Mouse (Mus musculus): ENCODE data around the gene Gm9837. TPM values are rescaled to one million over a fixed set of nuclear protein-coding genes. Genes with fewer than 3 reads are reported as not detected.

Gene Gm9837
- polyA plus RNA-seq, 1 experiment from 2014 or later: not detected

DNA sequence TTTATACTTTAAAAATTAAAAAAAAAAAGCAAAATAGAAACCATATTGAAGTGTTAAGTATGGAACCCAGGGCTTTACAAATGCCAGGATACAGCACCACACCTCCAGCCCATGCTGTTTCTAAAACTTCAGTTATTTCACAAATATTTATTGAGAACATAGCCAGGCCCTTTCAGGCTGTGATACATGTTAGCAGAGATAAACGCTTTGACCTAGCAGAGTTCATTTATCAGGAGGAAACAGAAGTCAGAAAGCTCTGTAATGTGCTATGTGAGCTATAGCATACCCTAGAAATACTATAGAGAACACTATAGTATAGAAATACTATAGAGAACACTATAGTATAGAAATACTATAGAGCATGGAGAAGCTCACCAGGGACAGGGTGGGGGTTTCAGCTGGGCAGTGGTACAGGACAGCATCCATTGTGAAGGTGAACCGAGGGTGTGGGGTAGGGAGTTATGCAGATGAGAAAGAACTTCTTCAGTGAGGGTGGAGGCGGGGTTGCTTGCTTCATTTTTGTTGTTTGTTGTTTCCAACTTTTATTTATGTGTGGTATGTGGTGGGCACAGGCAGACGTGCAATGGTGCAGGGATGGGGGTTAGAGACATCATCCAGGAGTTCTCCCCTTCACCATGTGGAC, 10.9 kb upstream of the Gm9837 start:
- Histone ChIP-seq H3K36me3 (ENCODE audit: control insufficient read depth, insufficient read depth) (no peaks in the 10 kb centered on the region), H3K27ac (ENCODE audit: low read depth, low read length) (no peak overlapping the region), H3K4me2 (replicated peaks; ENCODE audit: low read depth) (no peak overlapping the region), H3K4me1 (replicated peaks; ENCODE audit: control insufficient read depth, insufficient read depth, low read length) (no peaks in the 10 kb centered on the region), H3K9ac (ENCODE audit: low read depth, low read length) (no peak overlapping the region), H3K9me3 (ENCODE audit: control insufficient read depth) (no peaks in the 10 kb centered on the region), H3K4me3 (ENCODE audit: low read depth, low read length) (no peak overlapping the region), H3K27me3 (replicated peaks; ENCODE audit: control insufficient read depth, insufficient read depth, low read length) (peaks cover 38% of the 10 kb centered on the region)
- no peak for TF ChIP-seq CTCF (IDR thresholded peaks at IDR 0.05; ENCODE audit: low read depth)
- no peak for ATAC-seq
- 75% methylated on average over 4 of the region's 4 CpGs for WGBS

DNA sequence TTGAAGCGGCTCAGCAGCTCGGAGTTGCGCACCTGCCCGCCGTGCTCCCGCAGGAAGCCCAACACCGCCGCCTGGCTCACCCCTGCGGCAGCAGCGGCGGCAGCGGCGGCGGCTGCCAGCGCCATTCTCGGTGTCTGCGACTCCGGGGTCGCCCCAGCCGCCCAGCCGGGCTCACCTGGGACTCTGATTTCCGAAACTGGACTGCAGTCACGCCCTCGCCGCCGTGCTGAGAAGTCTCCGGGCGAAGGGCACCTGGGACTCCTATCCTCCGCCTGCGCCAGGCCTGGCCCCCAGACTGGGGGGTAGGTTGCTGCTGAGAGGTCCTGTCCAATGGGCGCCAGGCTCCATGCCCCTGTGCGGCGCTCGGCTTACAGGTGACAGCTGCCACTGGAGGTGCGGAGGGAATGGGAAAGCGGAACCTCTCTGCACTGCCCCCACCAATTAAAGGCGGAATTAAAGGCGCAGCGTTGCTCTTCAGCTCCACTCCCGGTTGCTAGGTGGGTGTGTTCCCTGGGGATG, 9.6 kb upstream of the Gm9837 start, which contains the start of the genes Gm9945 and Sowaha:
Gene Gm9945, plus strand, starts transcription at position 384 of the 519 bp plus-strand sequence.
Gene Sowaha, minus strand, starts transcription at position 492 of the 519 bp plus-strand sequence.
- peak; percentile 81 for ATAC-seq
- Histone ChIP-seq H3K27me3 (replicated peaks; ENCODE audit: control insufficient read depth, insufficient read depth, low read length) (peaks cover 51% of the 10 kb centered on the region), H3K36me3 (ENCODE audit: control insufficient read depth, insufficient read depth) (no peaks in the 10 kb centered on the region), H3K4me3 (ENCODE audit: low read depth, low read length) (peak within 1 kb of the TSS; percentile 53), H3K9me3 (ENCODE audit: control insufficient read depth) (no peaks in the 10 kb centered on the region), H3K9ac (ENCODE audit: low read depth, low read length) (peak within 1 kb of the TSS; percentile 40; the same call in 1 of the 2 replicates), H3K4me1 (replicated peaks; ENCODE audit: control insufficient read depth, insufficient read depth, low read length) (no peaks in the 10 kb centered on the region), H3K27ac (ENCODE audit: low read depth, low read length) (no peak within 1 kb of the TSS), H3K4me2 (replicated peaks; ENCODE audit: low read depth) (peak within 1 kb of the TSS; percentile 66)
- 2% methylated on average over 40 of the region's 40 CpGs for WGBS
- TF ChIP-seq CTCF (IDR thresholded peaks at IDR 0.05; ENCODE audit: low read depth): peak; percentile 29

DNA sequence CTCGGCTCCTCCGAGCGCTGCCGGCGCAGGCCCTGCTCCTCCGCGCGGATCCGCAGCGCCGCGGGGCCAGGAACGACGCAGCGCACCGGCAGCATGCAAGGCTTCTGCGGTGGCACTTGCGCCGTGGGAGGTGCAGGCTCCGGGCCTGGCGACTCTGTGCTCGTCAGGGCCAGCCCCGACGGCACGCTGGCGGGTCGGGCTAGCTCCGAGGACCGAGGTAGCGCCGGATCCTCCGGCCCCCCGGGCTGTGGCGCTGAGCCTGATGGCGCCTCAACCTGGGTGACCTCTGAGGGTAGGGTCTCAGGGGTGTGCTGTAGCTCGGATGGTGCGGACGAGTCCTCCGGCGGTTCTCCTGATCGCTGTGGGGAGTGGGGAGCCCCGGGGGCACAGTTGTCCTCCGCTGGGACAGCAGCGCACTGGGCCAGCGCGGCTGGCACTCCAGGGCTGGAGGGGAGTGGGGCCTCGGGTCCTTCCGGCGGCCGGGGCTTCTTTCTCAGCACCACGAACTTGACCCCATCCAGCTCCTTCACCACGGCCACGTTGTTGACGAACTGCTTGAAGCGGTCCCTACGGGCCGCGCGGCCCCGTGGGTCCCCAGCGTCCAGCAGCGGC, 9.0 kb upstream of the Gm9837 start:
- Histone ChIP-seq H3K4me2 (replicated peaks; ENCODE audit: low read depth) (peak overlapping the region; percentile 66), H3K36me3 (ENCODE audit: control insufficient read depth, insufficient read depth) (no peaks in the 10 kb centered on the region), H3K9ac (ENCODE audit: low read depth, low read length) (peak overlapping the region; percentile 40; the same call in 1 of the 2 replicates), H3K27me3 (replicated peaks; ENCODE audit: control insufficient read depth, insufficient read depth, low read length) (peaks cover 56% of the 10 kb centered on the region), H3K4me1 (replicated peaks; ENCODE audit: control insufficient read depth, insufficient read depth, low read length) (no peaks in the 10 kb centered on the region), H3K9me3 (ENCODE audit: control insufficient read depth) (no peaks in the 10 kb centered on the region), H3K27ac (ENCODE audit: low read depth, low read length) (no peak overlapping the region), H3K4me3 (ENCODE audit: low read depth, low read length) (peak overlapping the region; percentile 53)
- no peak for TF ChIP-seq CTCF (IDR thresholded peaks at IDR 0.05; ENCODE audit: low read depth)
- WGBS: 2% methylated on average over 62 of the region's 62 CpGs
- ATAC-seq: peak; percentile 4

DNA sequence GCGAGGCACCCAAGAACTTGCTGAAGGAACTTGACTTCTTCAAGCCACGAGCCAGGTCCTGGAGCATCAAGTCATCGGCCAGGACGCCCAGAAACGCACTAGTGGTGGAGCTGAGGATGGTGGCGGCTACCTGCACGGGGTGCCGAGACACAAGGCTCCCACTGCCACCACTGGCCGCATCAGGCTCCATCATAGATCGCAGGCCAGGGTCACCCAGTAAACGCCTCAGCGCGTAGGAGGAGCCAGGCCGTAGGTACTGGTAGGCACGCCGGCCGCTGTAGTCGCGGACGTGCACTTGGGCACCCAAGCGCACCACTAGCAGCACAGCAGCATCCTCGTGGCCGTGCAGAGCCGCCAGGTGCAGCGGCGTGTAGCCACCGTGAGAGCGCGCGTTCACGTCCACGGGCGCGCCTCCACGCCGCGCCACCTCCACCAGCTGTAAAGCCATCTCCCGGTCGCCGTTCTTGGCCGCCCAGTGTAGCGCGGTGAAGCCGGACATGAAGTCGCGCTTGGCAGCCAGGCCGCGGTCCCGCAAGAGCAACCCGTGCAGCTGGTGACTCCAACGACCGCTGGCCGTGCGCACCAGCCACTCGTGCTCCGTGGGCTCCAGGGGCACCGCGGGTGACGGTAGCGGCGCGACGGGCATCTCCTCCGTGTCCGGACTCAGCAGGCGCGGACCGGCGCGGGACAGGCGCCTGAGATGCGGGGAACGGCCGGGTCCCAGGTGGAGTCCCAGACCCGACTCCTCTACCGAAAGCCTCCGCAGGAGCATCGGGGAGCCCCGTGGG, 8.3 kb upstream of the Gm9837 start:
- Histone ChIP-seq H3K4me2 (replicated peaks; ENCODE audit: low read depth) (peak overlapping the region; percentile 66), H3K27me3 (replicated peaks; ENCODE audit: control insufficient read depth, insufficient read depth, low read length) (peaks cover 60% of the 10 kb centered on the region)
- 7% methylated on average over 75 of the region's 79 CpGs for WGBS

DNA sequence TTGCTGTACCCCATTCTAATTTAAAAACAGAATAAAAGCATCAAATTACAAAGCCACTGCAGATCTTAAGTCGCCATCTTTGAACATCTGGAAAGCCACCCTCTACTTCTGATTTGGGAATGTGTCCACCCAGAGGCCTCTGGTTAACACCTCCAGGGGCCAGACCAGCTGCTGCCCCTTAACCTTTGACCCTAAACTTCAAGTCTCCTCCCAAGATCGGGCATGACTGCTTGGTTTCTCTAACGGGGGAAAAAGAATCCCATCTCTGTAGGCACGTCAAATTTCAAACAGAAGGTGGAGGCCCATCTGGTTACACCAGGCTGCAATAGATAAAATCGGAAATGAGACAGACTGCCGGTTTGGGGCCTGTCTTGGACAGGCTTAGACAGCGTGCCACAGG, 7.6 kb upstream of the Gm9837 start:
- no peaks in the 10 kb centered on the region for H3K9me3 ChIP-seq (ENCODE audit: control insufficient read depth)
- 59% methylated on average over 7 of the region's 7 CpGs for WGBS
- peaks cover 60% of the 10 kb centered on the region for H3K27me3 ChIP-seq (replicated peaks; ENCODE audit: control insufficient read depth, insufficient read depth, low read length)
- no peak overlapping the region for H3K27ac ChIP-seq (ENCODE audit: low read depth, low read length)
- no peaks in the 10 kb centered on the region for H3K4me1 ChIP-seq (replicated peaks; ENCODE audit: control insufficient read depth, insufficient read depth, low read length)
- no peak overlapping the region for H3K4me3 ChIP-seq (ENCODE audit: low read depth, low read length)
- no peaks in the 10 kb centered on the region for H3K36me3 ChIP-seq (ENCODE audit: control insufficient read depth, insufficient read depth)
- TF ChIP-seq CTCF (IDR thresholded peaks at IDR 0.05; ENCODE audit: low read depth): no peak
- no peak overlapping the region for H3K4me2 ChIP-seq (replicated peaks; ENCODE audit: low read depth)
- no peak for ATAC-seq
- H3K9ac ChIP-seq (ENCODE audit: low read depth, low read length): no peak overlapping the region

More for the DNA sequence above, 8.3 kb upstream of the Gm9837 start:
- Histone ChIP-seq H3K4me1 (replicated peaks; ENCODE audit: control insufficient read depth, insufficient read depth, low read length) (no peaks in the 10 kb centered on the region), H3K9me3 (ENCODE audit: control insufficient read depth) (no peaks in the 10 kb centered on the region), H3K9ac (ENCODE audit: low read depth, low read length) (peak overlapping the region; percentile 40; the same call in 1 of the 2 replicates), H3K27ac (ENCODE audit: low read depth, low read length) (no peak overlapping the region), H3K4me3 (ENCODE audit: low read depth, low read length) (peak overlapping the region; percentile 53), H3K36me3 (ENCODE audit: control insufficient read depth, insufficient read depth) (no peaks in the 10 kb centered on the region)
- ATAC-seq: no peak
- TF ChIP-seq CTCF (IDR thresholded peaks at IDR 0.05; ENCODE audit: low read depth): no peak

DNA sequence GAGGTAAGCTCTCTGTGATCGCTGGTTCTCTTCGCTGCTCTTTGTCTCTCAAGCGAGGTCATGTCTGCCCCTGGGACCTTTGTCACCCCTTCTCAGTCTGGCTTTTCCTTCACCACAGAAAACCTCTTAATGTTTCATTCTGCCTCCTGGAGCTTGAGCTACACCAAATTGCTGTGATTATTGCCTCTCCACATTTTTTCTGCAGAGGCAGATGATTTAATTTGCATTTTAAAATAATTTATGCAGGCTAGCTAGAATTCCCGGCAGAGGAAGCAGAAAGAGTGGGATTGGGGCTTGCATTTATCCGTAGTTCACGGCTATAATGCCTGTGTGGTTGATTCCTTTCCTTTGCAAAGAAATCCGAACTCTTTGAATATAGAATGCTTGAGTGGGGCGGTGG, 5.3 kb upstream of the Gm9837 start:
- Histone ChIP-seq H3K27ac (ENCODE audit: low read depth, low read length) (no peak overlapping the region), H3K4me1 (replicated peaks; ENCODE audit: control insufficient read depth, insufficient read depth, low read length) (no peaks in the 10 kb centered on the region), H3K9ac (ENCODE audit: low read depth, low read length) (no peak overlapping the region), H3K27me3 (replicated peaks; ENCODE audit: control insufficient read depth, insufficient read depth, low read length) (peaks cover 66% of the 10 kb centered on the region), H3K9me3 (ENCODE audit: control insufficient read depth) (no peaks in the 10 kb centered on the region), H3K36me3 (ENCODE audit: control insufficient read depth, insufficient read depth) (no peaks in the 10 kb centered on the region), H3K4me2 (replicated peaks; ENCODE audit: low read depth) (no peak overlapping the region), H3K4me3 (ENCODE audit: low read depth, low read length) (no peak overlapping the region)
- 41% methylated on average over 8 of the region's 8 CpGs for WGBS
- ATAC-seq: no peak
- no peak for TF ChIP-seq CTCF (IDR thresholded peaks at IDR 0.05; ENCODE audit: low read depth)
